In genomic region chr13:92291605-92292004, GRCm38 (mm10) we compare ENCODE assay signal across 31 mouse cellular contexts. TPM values are rescaled to one million over a fixed set of nuclear protein-coding genes. Genes with fewer than 3 reads are reported as not detected.
DNase-seq lines count a peak whose midpoint lies in the region; ATAC-seq and TF ChIP-seq lines count a peak whose summit lies in the region.
"Had no signal": no experiment of that assay in that cellular context is flagged by ENCODE, and none has a peak within 500 bp of the region (broad histone marks: within the 10 kb centered on the region; RNA-seq: fewer than 3 reads in every experiment).

No protein-coding gene starts in this region.

- no peak for TF ChIP-seq CTCF in kidney, postnatal 0 days (IDR thresholded peaks at IDR 0.05; ENCODE audit: low read depth)
- TF ChIP-seq CTCF in midbrain, postnatal 0 days (IDR thresholded peaks at IDR 0.05), result no peak

- 56% methylated on average over 4 of the region's 4 CpGs for WGBS in neural tube, embryonic 14.5 days
- 41% methylated on average over 4 of the region's 4 CpGs for WGBS in kidney, postnatal 0 days
- WGBS in limb, embryonic 10.5 days, result 45% methylated on average over 4 of the region's 4 CpGs
- WGBS in neural tube, embryonic 15.5 days, result 56% methylated on average over 4 of the region's 4 CpGs
- WGBS in midbrain, postnatal 0 days, result 65% methylated on average over 4 of the region's 4 CpGs

- H3K9me3 ChIP-seq in neural tube, embryonic 14.5 days (ENCODE audit: control insufficient read depth, low read length), result no peaks in the 10 kb centered on the region
- no peaks in the 10 kb centered on the region for H3K9me3 ChIP-seq in kidney, postnatal 0 days (replicated peaks; ENCODE audit: low read length)
- H3K9me3 ChIP-seq in limb, embryonic 10.5 days (replicated peaks), result no peaks in the 10 kb centered on the region
- no peaks in the 10 kb centered on the region for H3K9me3 ChIP-seq in neural tube, embryonic 15.5 days (replicated peaks)
- H3K9me3 ChIP-seq in midbrain, postnatal 0 days (ENCODE audit: low read length), result no peaks in the 10 kb centered on the region
- H3K9me3 ChIP-seq: embryonic facial prominence, embryonic 10.5 days; forebrain, embryonic 15.5 days; heart, embryonic 12.5 days; liver, embryonic 13.5 days; midbrain, embryonic 13.5 days; neural tube, embryonic 13.5 days had no signal

- H3K4me1 ChIP-seq in neural tube, embryonic 14.5 days (ENCODE audit: control insufficient read depth, insufficient read depth, low read length), result no peaks in the 10 kb centered on the region
- no peaks in the 10 kb centered on the region for H3K4me1 ChIP-seq in kidney, postnatal 0 days (replicated peaks; ENCODE audit: insufficient read depth, low read length)
- H3K4me1 ChIP-seq in limb, embryonic 10.5 days, result peaks cover 14% of the 10 kb centered on the region
- H3K4me1 ChIP-seq in neural tube, embryonic 15.5 days, result peaks cover 5% of the 10 kb centered on the region; the same call in 1 of the 2 replicates
- no peaks in the 10 kb centered on the region for H3K4me1 ChIP-seq in midbrain, postnatal 0 days (ENCODE audit: insufficient read depth, low read length)
- H3K4me1 ChIP-seq: embryonic facial prominence, embryonic 10.5 days; forebrain, embryonic 15.5 days; heart, embryonic 12.5 days; liver, embryonic 13.5 days; midbrain, embryonic 13.5 days; neural tube, embryonic 13.5 days had no signal

- no peak for DNase-seq in neural tube, embryonic 10.5 days (ENCODE audit: extremely low spot score, low spot score)
- DNase-seq in kidney, postnatal 0 days (ENCODE audit: low spot score), result peak; percentile 13
- peak; percentile 34 for DNase-seq in limb, embryonic 10.5 days (ENCODE audit: low spot score)
- DNase-seq in cerebellum, postnatal 14 days, result no peak
- DNase-seq in midbrain, postnatal 0 days (ENCODE audit: low spot score), result no peak
- DNase-seq in urinary bladder, postnatal 4 days (ENCODE audit: low spot score in 2 of 2), result no peak
- DNase-seq: adrenal gland, adult 8-10 months; cerebellum, adult 2 months; cerebellum, postnatal 36 days; gastrocnemius, postnatal 14 days; heart, adult 11 months; heart, postnatal 10 days; left cerebral cortex, postnatal 4 days; liver, embryonic 13.5 days; lung, embryonic 14.5 days; thymus, adult 2 months had no signal

- H3K9ac ChIP-seq in neural tube, embryonic 14.5 days (replicated peaks; ENCODE audit: low read depth, low read length), result no peak overlapping the region
- H3K9ac ChIP-seq in kidney, postnatal 0 days (ENCODE audit: low read depth, low read length), result no peak overlapping the region
- no peak overlapping the region for H3K9ac ChIP-seq in neural tube, embryonic 15.5 days (replicated peaks)
- no peak overlapping the region for H3K9ac ChIP-seq in midbrain, postnatal 0 days (replicated peaks; ENCODE audit: low read length, poor library complexity, severe bottlenecking)
- H3K9ac ChIP-seq: forebrain, embryonic 15.5 days; heart, embryonic 12.5 days; liver, embryonic 13.5 days; lung, embryonic 14.5 days; midbrain, embryonic 13.5 days; neural tube, embryonic 13.5 days had no signal

- no peak overlapping the region for H3K4me2 ChIP-seq in neural tube, embryonic 14.5 days (ENCODE audit: low read depth, low read length)
- H3K4me2 ChIP-seq in kidney, postnatal 0 days (ENCODE audit: low read length), result no peak overlapping the region
- H3K4me2 ChIP-seq in neural tube, embryonic 15.5 days, result no peak overlapping the region
- H3K4me2 ChIP-seq in midbrain, postnatal 0 days (ENCODE audit: low read depth, low read length, poor library complexity, severe bottlenecking), result no peak overlapping the region
- H3K4me2 ChIP-seq: forebrain, embryonic 15.5 days; heart, embryonic 12.5 days; liver, embryonic 13.5 days; lung, embryonic 14.5 days; midbrain, embryonic 13.5 days; neural tube, embryonic 13.5 days had no signal

- no peaks in the 10 kb centered on the region for H3K27me3 ChIP-seq in neural tube, embryonic 14.5 days (ENCODE audit: control insufficient read depth, insufficient read depth, low read length)
- no peaks in the 10 kb centered on the region for H3K27me3 ChIP-seq in kidney, postnatal 0 days (ENCODE audit: insufficient read depth, low read length)
- H3K27me3 ChIP-seq in limb, embryonic 10.5 days (ENCODE audit: low read depth, poor library complexity, severe bottlenecking), result no peaks in the 10 kb centered on the region
- no peaks in the 10 kb centered on the region for H3K27me3 ChIP-seq in neural tube, embryonic 15.5 days (replicated peaks)
- no peaks in the 10 kb centered on the region for H3K27me3 ChIP-seq in midbrain, postnatal 0 days (ENCODE audit: insufficient read depth, low read length)
- H3K27me3 ChIP-seq: forebrain, embryonic 15.5 days; heart, embryonic 12.5 days; liver, embryonic 13.5 days; midbrain, embryonic 13.5 days; neural tube, embryonic 13.5 days had no signal

- H3K36me3 ChIP-seq in neural tube, embryonic 14.5 days (ENCODE audit: control insufficient read depth, insufficient read depth, low read length), result no peaks in the 10 kb centered on the region
- 0 out of 2 replicates have a peak, but pooled peaks cover 4% of the 10 kb centered on the region for H3K36me3 ChIP-seq in kidney, postnatal 0 days (ENCODE audit: insufficient read depth, low read length)
- H3K36me3 ChIP-seq in limb, embryonic 10.5 days, result peaks cover 55% of the 10 kb centered on the region
- H3K36me3 ChIP-seq in neural tube, embryonic 15.5 days, result peaks cover 7% of the 10 kb centered on the region; the same call in 1 of the 2 replicates
- H3K36me3 ChIP-seq in midbrain, postnatal 0 days (ENCODE audit: insufficient read depth, low read length), result peaks cover 5% of the 10 kb centered on the region; the same call in 1 of the 2 replicates
- H3K36me3 ChIP-seq: forebrain, embryonic 15.5 days had no signal

- H3K4me3 ChIP-seq in neural tube, embryonic 14.5 days (ENCODE audit: low read depth, low read length), result no peak overlapping the region
- H3K4me3 ChIP-seq in kidney, postnatal 0 days (replicated peaks; ENCODE audit: low read depth, low read length), result no peak overlapping the region
- H3K4me3 ChIP-seq in limb, embryonic 10.5 days, result no peak overlapping the region
- H3K4me3 ChIP-seq in neural tube, embryonic 15.5 days (replicated peaks), result no peak overlapping the region
- H3K4me3 ChIP-seq in midbrain, postnatal 0 days (ENCODE audit: low read depth, low read length), result no peak overlapping the region
- H3K4me3 ChIP-seq: embryonic facial prominence, embryonic 10.5 days; forebrain, embryonic 15.5 days; heart, embryonic 12.5 days; liver, embryonic 13.5 days; midbrain, embryonic 13.5 days; neural tube, embryonic 13.5 days had no signal

- peak; percentile 53; the same call in 1 of the 2 replicates for ATAC-seq in neural tube, embryonic 14.5 days (ENCODE audit: low read depth)
- ATAC-seq in kidney, postnatal 0 days (replicated peaks; ENCODE audit: low FRiP score, low read depth), result no peak; the same call in 1 of the 2 replicates
- peak; percentile 59; the same call in 1 of the 2 replicates for ATAC-seq in neural tube, embryonic 15.5 days (ENCODE audit: low FRiP score)
- no peak; the same call in 1 of the 2 replicates for ATAC-seq in midbrain, postnatal 0 days (ENCODE audit: low FRiP score)
- ATAC-seq: activated CD4-positive, CD25-positive, alpha-beta regulatory T cell, adult 4 months; forebrain, embryonic 15.5 days; midbrain, embryonic 13.5 days had no signal

- H3K27ac ChIP-seq in neural tube, embryonic 14.5 days (ENCODE audit: low read depth, low read length), result no peak overlapping the region
- H3K27ac ChIP-seq in kidney, postnatal 0 days, result no peak overlapping the region
- H3K27ac ChIP-seq in limb, embryonic 10.5 days, result peak overlapping the region; percentile 12; the same call in 1 of the 2 replicates
- no peak overlapping the region for H3K27ac ChIP-seq in neural tube, embryonic 15.5 days (replicated peaks)
- no peak overlapping the region for H3K27ac ChIP-seq in midbrain, postnatal 0 days (ENCODE audit: low read depth, low read length)
- H3K27ac ChIP-seq: embryonic facial prominence, embryonic 10.5 days; forebrain, embryonic 15.5 days; liver, embryonic 13.5 days; midbrain, embryonic 13.5 days; neural tube, embryonic 13.5 days; stomach, postnatal 0 days had no signal

RNA-seq across cellular contexts. Expression of gene Gm20379, which starts 14.2 kb away (rescaled TPM):
- 1.4 and 1.7 TPM in 2 replicates for polyA plus RNA-seq in neural tube, embryonic 14.5 days (2014; fragmentation: Nextera tagmentation; extraction: Ambion mirVana)
- polyA plus RNA-seq in kidney, postnatal 0 days (2015; fragmentation: Nextera tagmentation; extraction: Ambion mirVana), result 0.41 and 0.66 TPM in 2 replicates
- 0.98 and 1.4 TPM in 2 replicates for polyA plus RNA-seq in limb, embryonic 10.5 days (2016; fragmentation: Nextera tagmentation; extraction: Ambion mirVana)
- 1.2 and 1.4 TPM in 2 replicates for polyA plus RNA-seq in neural tube, embryonic 15.5 days (2015; fragmentation: Nextera tagmentation; extraction: Ambion mirVana)
- not detected in 2 replicates for total RNA-seq in midbrain, postnatal 0 days (2014; rRNA removed)
- polyA plus RNA-seq in midbrain, postnatal 0 days (2015; fragmentation: Nextera tagmentation; extraction: Ambion mirVana), result 0.30 and 0.45 TPM in 2 replicates
- total RNA-seq: adrenal gland, adult 8-10 months; gastrocnemius, postnatal 14 days; heart, postnatal 10 days; layer of hippocampus, postnatal 10 days; left cerebral cortex, adult 8-10 months; left cerebral cortex, postnatal 4 days; megakaryocyte, adult 5-6 weeks; MEL had no signal
- polyA plus RNA-seq: cerebellum, adult 2 months; small intestine, adult 2 months; thymus, adult 2 months; urinary bladder, adult 2 months had no signal

Comparison
In these comparisons a context has a peak if more than half of its experiments do, and no peak if none do; other contexts are left out.
1. ATAC-seq: peak in neural tube, embryonic 14.5 days (single experiment) and neural tube, embryonic 15.5 days (single experiment); none in kidney, postnatal 0 days (single experiment) and midbrain, postnatal 0 days (single experiment).
2. DNase-seq: peak in kidney, postnatal 0 days (single experiment) and limb, embryonic 10.5 days (single experiment); none in neural tube, embryonic 10.5 days (single experiment), cerebellum, postnatal 14 days (0 of 2), midbrain, postnatal 0 days (single experiment) and urinary bladder, postnatal 4 days (0 of 2).